Mouse (Mus musculus): ENCODE results near the gene Neurog3. TPM values are rescaled to one million over a fixed set of nuclear protein-coding genes. Genes with fewer than 3 reads are reported as not detected.

Gene Neurog3
- not detected in 2 replicates for polyA plus RNA-seq (2014; fragmentation: Nextera tagmentation; extraction: Ambion mirVana)

- Histone ChIP-seq H3K27me3 (ENCODE audit: insufficient read depth, low read length) (peaks cover 97% of the 10 kb centered on the region), H3K9me3 (ENCODE audit: low read depth, low read length) (no peaks in the 10 kb centered on the region), H3K4me3 (ENCODE audit: low read depth, low read length) (peak within 1 kb of the TSS; percentile 24), H3K4me2 (peak within 1 kb of the TSS; percentile 55), H3K36me3 (ENCODE audit: insufficient read depth) (no peaks in the 10 kb centered on the region), H3K9ac (no peak within 1 kb of the TSS), H3K27ac (ENCODE audit: low read depth) (no peak within 1 kb of the TSS), H3K4me1 (ENCODE audit: insufficient read depth) (no peaks in the 10 kb centered on the region)
- TF ChIP-seq CTCF (IDR thresholded peaks at IDR 0.05; ENCODE audit: low read depth), result no peak
- WGBS, result under 1% methylated on average over 29 of the region's 29 CpGs
- no peak for ATAC-seq (ENCODE audit: insufficient read depth)
- DNase-seq, result peak; percentile 62
Measured at GRCm38 (mm10) chr10:62132691-62133281, at the start of gene Neurog3. Gene Neurog3 (plus strand): TSS chr10:62133090.

GRCm38 (mm10) chr10:62086044-62086443, 46.8 kb upstream of the Neurog3 start:
- H3K4me2 ChIP-seq, result no peak overlapping the region
- H3K27ac ChIP-seq (ENCODE audit: low read depth), result no peak overlapping the region
- no peaks in the 10 kb centered on the region for H3K36me3 ChIP-seq (ENCODE audit: insufficient read depth)
- WGBS, result 38% methylated on average over 2 of the region's 2 CpGs
- no peaks in the 10 kb centered on the region for H3K4me1 ChIP-seq (ENCODE audit: insufficient read depth)
- H3K9ac ChIP-seq, result no peak overlapping the region
- no peaks in the 10 kb centered on the region for H3K27me3 ChIP-seq (ENCODE audit: insufficient read depth, low read length)
- no peaks in the 10 kb centered on the region for H3K9me3 ChIP-seq (ENCODE audit: low read depth, low read length)
- DNase-seq, result no peak
- no peak for TF ChIP-seq CTCF (IDR thresholded peaks at IDR 0.05; ENCODE audit: low read depth)
- H3K4me3 ChIP-seq (ENCODE audit: low read depth, low read length), result no peak overlapping the region
- no peak for ATAC-seq (ENCODE audit: insufficient read depth)

- TF ChIP-seq CTCF (IDR thresholded peaks at IDR 0.05; ENCODE audit: low read depth), result no peak
- ATAC-seq (ENCODE audit: insufficient read depth) (no peak), DNase-seq (no peak)
- H3K27ac ChIP-seq (ENCODE audit: low read depth), result no peak overlapping the region
- no peak overlapping the region for H3K9ac ChIP-seq
- no peak overlapping the region for H3K4me3 ChIP-seq (ENCODE audit: low read depth, low read length)
- 84% methylated on average over 5 of the region's 5 CpGs for WGBS
- no peaks in the 10 kb centered on the region for H3K4me1 ChIP-seq (ENCODE audit: insufficient read depth)
- no peaks in the 10 kb centered on the region for H3K9me3 ChIP-seq (ENCODE audit: low read depth, low read length)
- no peaks in the 10 kb centered on the region for H3K36me3 ChIP-seq (ENCODE audit: insufficient read depth)
- H3K4me2 ChIP-seq, result no peak overlapping the region
- H3K27me3 ChIP-seq (ENCODE audit: insufficient read depth, low read length), result no peaks in the 10 kb centered on the region
Measured at GRCm38 (mm10) chr10:62086826-62087225, 46.1 kb upstream of the Neurog3 start.

DNA sequence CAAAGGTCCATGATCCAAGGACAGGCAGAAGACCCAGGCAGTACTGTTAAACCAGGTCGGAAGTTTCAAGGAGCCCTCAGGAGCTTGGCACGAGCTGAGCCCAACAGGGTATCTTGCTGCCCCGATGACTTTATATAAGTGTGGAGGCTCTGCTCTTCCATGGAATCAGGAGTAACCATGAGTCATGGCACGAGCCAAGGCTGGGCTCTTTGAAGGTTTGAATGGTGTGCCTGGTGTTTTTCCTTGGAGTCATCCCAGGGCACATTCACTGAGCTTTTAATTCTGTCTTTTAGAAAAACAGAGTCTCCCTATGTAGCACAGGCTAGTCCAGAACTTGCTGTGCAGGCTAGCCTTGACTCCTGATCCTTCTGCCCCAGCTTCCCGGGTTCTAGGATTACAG, 44.5 kb upstream of the Neurog3 start:
- no peak overlapping the region for H3K4me2 ChIP-seq
- 67% methylated on average over 5 of the region's 5 CpGs for WGBS
- no peaks in the 10 kb centered on the region for H3K4me1 ChIP-seq (ENCODE audit: insufficient read depth)
- no peak overlapping the region for H3K27ac ChIP-seq (ENCODE audit: low read depth)
- no peak for DNase-seq
- ATAC-seq (ENCODE audit: insufficient read depth), result no peak
- H3K9ac ChIP-seq, result no peak overlapping the region
- TF ChIP-seq CTCF (IDR thresholded peaks at IDR 0.05; ENCODE audit: low read depth), result no peak
- no peak overlapping the region for H3K4me3 ChIP-seq (ENCODE audit: low read depth, low read length)
- H3K9me3 ChIP-seq (ENCODE audit: low read depth, low read length), result no peaks in the 10 kb centered on the region
- no peaks in the 10 kb centered on the region for H3K36me3 ChIP-seq (ENCODE audit: insufficient read depth)
- no peaks in the 10 kb centered on the region for H3K27me3 ChIP-seq (ENCODE audit: insufficient read depth, low read length)

DNA sequence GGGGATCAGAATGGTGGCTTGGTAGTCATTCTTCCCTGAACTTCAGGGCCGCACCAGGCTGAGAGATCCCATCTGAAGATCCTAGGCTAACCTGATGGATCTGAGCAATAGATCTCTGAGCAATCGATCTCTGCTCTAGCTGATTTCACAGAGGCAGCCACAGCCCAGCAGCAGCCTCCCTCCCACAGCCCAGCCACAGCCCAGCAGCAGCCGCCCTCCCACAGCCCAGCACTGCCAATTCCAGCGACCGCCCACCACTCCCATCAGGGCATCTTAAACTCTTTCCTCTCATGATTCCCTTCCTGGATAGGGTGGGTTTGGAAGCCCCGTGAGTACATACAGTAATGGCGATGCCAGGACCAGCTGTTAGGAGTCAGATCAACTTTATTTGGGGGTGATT, 43.8 kb upstream of the Neurog3 start:
- H3K4me3 ChIP-seq (ENCODE audit: low read depth, low read length), result no peak overlapping the region
- no peak overlapping the region for H3K9ac ChIP-seq
- ATAC-seq (ENCODE audit: insufficient read depth) (no peak), DNase-seq (no peak)
- no peaks in the 10 kb centered on the region for H3K4me1 ChIP-seq (ENCODE audit: insufficient read depth)
- no peaks in the 10 kb centered on the region for H3K27me3 ChIP-seq (ENCODE audit: insufficient read depth, low read length)
- WGBS, result 58% methylated on average over 7 of the region's 7 CpGs
- TF ChIP-seq CTCF (IDR thresholded peaks at IDR 0.05; ENCODE audit: low read depth), result no peak
- H3K36me3 ChIP-seq (ENCODE audit: insufficient read depth), result no peaks in the 10 kb centered on the region
- H3K4me2 ChIP-seq, result no peak overlapping the region
- H3K27ac ChIP-seq (ENCODE audit: low read depth), result no peak overlapping the region
- H3K9me3 ChIP-seq (ENCODE audit: low read depth, low read length), result no peaks in the 10 kb centered on the region

DNA sequence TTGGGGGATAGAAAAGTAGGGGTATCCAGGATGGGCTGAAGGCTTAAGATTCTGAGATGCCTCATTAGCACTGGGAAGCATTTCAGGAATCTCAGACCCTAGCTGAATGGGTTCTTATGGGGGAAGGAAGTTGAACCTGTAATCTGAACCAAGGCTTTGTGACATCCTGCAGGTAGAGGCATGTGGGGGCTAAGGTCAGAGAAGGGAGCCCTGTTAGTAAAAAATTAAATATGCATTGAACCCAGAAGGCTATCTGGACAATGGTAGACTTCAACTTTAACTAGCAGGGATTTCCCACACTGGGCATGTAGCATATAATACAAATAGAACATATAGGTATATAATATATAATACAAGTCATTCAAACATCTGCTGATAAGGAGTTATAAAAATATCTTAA, 43.4 kb upstream of the Neurog3 start:
- Histone ChIP-seq H3K4me1 (ENCODE audit: insufficient read depth) (no peaks in the 10 kb centered on the region), H3K4me3 (ENCODE audit: low read depth, low read length) (no peak overlapping the region), H3K36me3 (ENCODE audit: insufficient read depth) (no peaks in the 10 kb centered on the region), H3K4me2 (no peak overlapping the region), H3K27me3 (ENCODE audit: insufficient read depth, low read length) (no peaks in the 10 kb centered on the region), H3K9me3 (ENCODE audit: low read depth, low read length) (no peaks in the 10 kb centered on the region), H3K9ac (no peak overlapping the region), H3K27ac (ENCODE audit: low read depth) (no peak overlapping the region)
- ATAC-seq (ENCODE audit: insufficient read depth), result no peak
- no peak for TF ChIP-seq CTCF (IDR thresholded peaks at IDR 0.05; ENCODE audit: low read depth)
- DNase-seq, result no peak

GRCm38 (mm10) chr10:62093903-62094302, 39.0 kb upstream of the Neurog3 start:
- Histone ChIP-seq H3K4me2 (no peak overlapping the region), H3K9me3 (ENCODE audit: low read depth, low read length) (no peaks in the 10 kb centered on the region), H3K4me1 (ENCODE audit: insufficient read depth) (no peaks in the 10 kb centered on the region), H3K36me3 (ENCODE audit: insufficient read depth) (no peaks in the 10 kb centered on the region), H3K27ac (ENCODE audit: low read depth) (no peak overlapping the region), H3K4me3 (ENCODE audit: low read depth, low read length) (no peak overlapping the region), H3K27me3 (ENCODE audit: insufficient read depth, low read length) (no peaks in the 10 kb centered on the region), H3K9ac (no peak overlapping the region)
- ATAC-seq (ENCODE audit: insufficient read depth), result no peak
- no peak for DNase-seq
- WGBS, result 57% methylated on average over 7 of the region's 7 CpGs
- TF ChIP-seq CTCF (IDR thresholded peaks at IDR 0.05; ENCODE audit: low read depth), result no peak

- Histone ChIP-seq H3K9ac (no peak overlapping the region), H3K4me3 (ENCODE audit: low read depth, low read length) (no peak overlapping the region), H3K4me2 (no peak overlapping the region), H3K27me3 (ENCODE audit: insufficient read depth, low read length) (no peaks in the 10 kb centered on the region), H3K36me3 (ENCODE audit: insufficient read depth) (no peaks in the 10 kb centered on the region), H3K9me3 (ENCODE audit: low read depth, low read length) (no peaks in the 10 kb centered on the region), H3K4me1 (ENCODE audit: insufficient read depth) (no peaks in the 10 kb centered on the region), H3K27ac (ENCODE audit: low read depth) (no peak overlapping the region)
- DNase-seq, result no peak
- no peak for TF ChIP-seq CTCF (IDR thresholded peaks at IDR 0.05; ENCODE audit: low read depth)
- ATAC-seq (ENCODE audit: insufficient read depth), result no peak
- WGBS, result 70% methylated on average over 6 of the region's 6 CpGs
Measured at GRCm38 (mm10) chr10:62094401-62094800, 38.5 kb upstream of the Neurog3 start.

All from lung, embryonic 14.5 days (tissue).